Mouse (Mus musculus) embryonic facial prominence, embryonic 10.5 days (tissue): ENCODE measurements at regions not wholly inside any gene's neighbourhood (a gene's known extent, or its start where the extent isn't known, plus 50 kb on each side); places are given as distances from the start of the nearest gene placed in this dataset.
"Not testable (repeated sequence)": the region's sequence is repeated elsewhere in the genome, so short reads cannot be mapped to it uniquely, and the experiment has no call there.

Source experiments
- DNase-seq: peaks from one replicate; pipeline ENCODE4 v3.0.0-alpha.2; 2017; ENCODE audit warnings: low spot score
- H3K27ac ChIP-seq: fragments of 300-500 bp; sonication (generic); replicated peaks from 2 replicates; pipeline ENCODE4 v1.5.1; 2016; ENCODE audit warnings: mild to moderate bottlenecking
- H3K27me3 ChIP-seq: fragments of 300-500 bp; sonication (generic); replicated peaks from 2 replicates; pipeline ENCODE4 v1.6.1; 2016; ENCODE audit warnings: low read depth, mild to moderate bottlenecking; ENCODE audit not compliant: poor library complexity, severe bottlenecking
- H3K36me3 ChIP-seq: fragments of 300-500 bp; sonication (generic); replicated peaks from 2 replicates; pipeline ENCODE4 v1.6.1; 2016; ENCODE audit warnings: mild to moderate bottlenecking, moderate library complexity
- H3K4me1 ChIP-seq: fragments of 300-500 bp; sonication (generic); 2 replicates; pipeline ENCODE4 v1.6.1; 2016
- H3K4me3 ChIP-seq: fragments of 300-500 bp; sonication (generic); 2 replicates; pipeline ENCODE4 v1.5.1; 2016; ENCODE audit warnings: mild to moderate bottlenecking, moderate library complexity
- H3K9me3 ChIP-seq: fragments of 300-500 bp; sonication (generic); 2 replicates; pipeline ENCODE4 v1.6.1; 2016; ENCODE audit warnings: mild to moderate bottlenecking
- WGBS: fragments of 180-500 bp; shearing (Covaris S2); methylation state at CpG from one replicate; pipeline ENCODE4 v1.1.7; 2016; 5-methylcytosine and 5-hydroxymethylcytosine counted together

- DNase-seq, result no peak
- H3K36me3 ChIP-seq, result no peaks in the 10 kb centered on the region
- H3K9me3 ChIP-seq, result no peaks in the 10 kb centered on the region
- no peaks in the 10 kb centered on the region for H3K4me1 ChIP-seq
- H3K27me3 ChIP-seq, result no peaks in the 10 kb centered on the region
- no peak overlapping the region for H3K4me3 ChIP-seq
- no peak overlapping the region for H3K27ac ChIP-seq
- 81% methylated on average over 4 of the region's 4 CpGs for WGBS
These were observed 754.0 kb upstream of the Slc39a10 start for GRCm38 (mm10) chr1:47646681-47647080.

- Histone ChIP-seq H3K27me3 (no peaks in the 10 kb centered on the region), H3K4me1 (peaks cover 8% of the 10 kb centered on the region; the same call in 1 of the 2 replicates), H3K9me3 (no peaks in the 10 kb centered on the region), H3K27ac (no peak overlapping the region), H3K4me3 (no peak overlapping the region), H3K36me3 (no peaks in the 10 kb centered on the region)
- 87% methylated on average over 4 of the region's 4 CpGs for WGBS
- DNase-seq, result no peak
These were observed 713.9 kb upstream of the Slc39a10 start for GRCm38 (mm10) chr1:47606597-47606996.

- no peak for DNase-seq
- H3K36me3 ChIP-seq, result no peaks in the 10 kb centered on the region
- peaks cover 8% of the 10 kb centered on the region; the same call in 1 of the 2 replicates for H3K4me1 ChIP-seq
- no peaks in the 10 kb centered on the region for H3K27me3 ChIP-seq
- no peaks in the 10 kb centered on the region for H3K9me3 ChIP-seq
- 39% methylated on average over 2 of the region's 2 CpGs for WGBS
- no peak overlapping the region for H3K27ac ChIP-seq
- H3K4me3 ChIP-seq, result no peak overlapping the region
These were observed 711.3 kb upstream of the Slc39a10 start for GRCm38 (mm10) chr1:47603989-47604360.

- no peak overlapping the region for H3K27ac ChIP-seq
- 26% methylated on average over 3 of the region's 3 CpGs for WGBS
- no peaks in the 10 kb centered on the region for H3K36me3 ChIP-seq
- DNase-seq, result no peak
- H3K27me3 ChIP-seq, result no peaks in the 10 kb centered on the region
- H3K4me1 ChIP-seq, result peaks cover 8% of the 10 kb centered on the region; the same call in 1 of the 2 replicates
- H3K9me3 ChIP-seq, result no peaks in the 10 kb centered on the region
- no peak overlapping the region for H3K4me3 ChIP-seq
These were observed 710.8 kb upstream of the Slc39a10 start for GRCm38 (mm10) chr1:47603294-47603988.

- not testable (repeated sequence) for H3K9me3 ChIP-seq, H3K27me3 ChIP-seq, H3K27ac ChIP-seq, H3K36me3 ChIP-seq, H3K4me1 ChIP-seq, H3K4me3 ChIP-seq, DNase-seq
- 92% methylated on average over 3 of the region's 4 CpGs for WGBS
These were observed 701.0 kb upstream of the Slc39a10 start for GRCm38 (mm10) chr1:47593641-47594040.

GRCm38 (mm10) chr1:47545606-47546005 is 653.0 kb upstream of the Slc39a10 start:
- 30% methylated on average over 1 of the region's 1 CpGs for WGBS
- Histone ChIP-seq H3K9me3 (no peaks in the 10 kb centered on the region), H3K36me3 (no peaks in the 10 kb centered on the region), H3K27ac (no peak overlapping the region), H3K4me3 (no peak overlapping the region), H3K4me1 (no peaks in the 10 kb centered on the region), H3K27me3 (no peaks in the 10 kb centered on the region)
- DNase-seq, result no peak

GRCm38 (mm10) chr1:47511426-47511825 is 618.8 kb upstream of the Slc39a10 start:
- Histone ChIP-seq H3K27ac (no peak overlapping the region), H3K4me1 (no peaks in the 10 kb centered on the region), H3K9me3 (no peaks in the 10 kb centered on the region), H3K36me3 (no peaks in the 10 kb centered on the region), H3K4me3 (no peak overlapping the region), H3K27me3 (no peaks in the 10 kb centered on the region)
- WGBS, result 88% methylated on average over 5 of the region's 5 CpGs
- no peak for DNase-seq

- no peaks in the 10 kb centered on the region for H3K9me3 ChIP-seq
- no peaks in the 10 kb centered on the region for H3K4me1 ChIP-seq
- H3K36me3 ChIP-seq, result no peaks in the 10 kb centered on the region
- no peak overlapping the region for H3K27ac ChIP-seq
- no peak overlapping the region for H3K4me3 ChIP-seq
- H3K27me3 ChIP-seq, result no peaks in the 10 kb centered on the region
- no peak for DNase-seq
These were observed 615.1 kb upstream of the Slc39a10 start for GRCm38 (mm10) chr1:47507801-47508200.

- H3K27me3 ChIP-seq, result no peaks in the 10 kb centered on the region
- H3K9me3 ChIP-seq, result no peaks in the 10 kb centered on the region
- H3K4me1 ChIP-seq, result peaks cover 7% of the 10 kb centered on the region
- no peaks in the 10 kb centered on the region for H3K36me3 ChIP-seq
- peak; percentile 35 for DNase-seq
- no peak overlapping the region for H3K27ac ChIP-seq
- no peak overlapping the region for H3K4me3 ChIP-seq
- 53% methylated on average over 7 of the region's 7 CpGs for WGBS
These were observed 596.0 kb upstream of the Slc39a10 start for GRCm38 (mm10) chr1:47488581-47489204.

- Histone ChIP-seq H3K36me3 (no peaks in the 10 kb centered on the region), H3K9me3 (no peaks in the 10 kb centered on the region), H3K27ac (no peak overlapping the region), H3K4me1 (peaks cover 7% of the 10 kb centered on the region), H3K27me3 (no peaks in the 10 kb centered on the region), H3K4me3 (no peak overlapping the region)
- no peak for DNase-seq
These were observed 593.4 kb upstream of the Slc39a10 start for GRCm38 (mm10) chr1:47486087-47486486.

- Histone ChIP-seq H3K9me3 (no peaks in the 10 kb centered on the region), H3K36me3 (no peaks in the 10 kb centered on the region), H3K27me3 (no peaks in the 10 kb centered on the region), H3K4me1 (no peaks in the 10 kb centered on the region), H3K4me3 (no peak overlapping the region), H3K27ac (no peak overlapping the region)
- WGBS, result 86% methylated on average over 1 of the region's 1 CpGs
- no peak for DNase-seq
These were observed 586.4 kb upstream of the Slc39a10 start for GRCm38 (mm10) chr1:47479059-47479458.

- H3K9me3 ChIP-seq, result no peaks in the 10 kb centered on the region
- H3K4me1 ChIP-seq, result no peaks in the 10 kb centered on the region
- H3K4me3 ChIP-seq, result no peak overlapping the region
- H3K27ac ChIP-seq, result no peak overlapping the region
- no peaks in the 10 kb centered on the region for H3K27me3 ChIP-seq
- WGBS, result 89% methylated on average over 9 of the region's 9 CpGs
- no peaks in the 10 kb centered on the region for H3K36me3 ChIP-seq
- DNase-seq, result no peak
These were observed 574.1 kb upstream of the Slc39a10 start for GRCm38 (mm10) chr1:47466573-47467253.
